Mouse (Mus musculus) right cerebral cortex, postnatal 10 days (tissue): ENCODE measurements around the gene Vsig2.

ENCODE experiments used
- DNase-seq, 2 experiments: peaks; one replicate each; pipeline ENCODE4 v3.0.0; 2021; ENCODE audit warnings: low spot score in 2 of 2

Gene Vsig2

DNA sequence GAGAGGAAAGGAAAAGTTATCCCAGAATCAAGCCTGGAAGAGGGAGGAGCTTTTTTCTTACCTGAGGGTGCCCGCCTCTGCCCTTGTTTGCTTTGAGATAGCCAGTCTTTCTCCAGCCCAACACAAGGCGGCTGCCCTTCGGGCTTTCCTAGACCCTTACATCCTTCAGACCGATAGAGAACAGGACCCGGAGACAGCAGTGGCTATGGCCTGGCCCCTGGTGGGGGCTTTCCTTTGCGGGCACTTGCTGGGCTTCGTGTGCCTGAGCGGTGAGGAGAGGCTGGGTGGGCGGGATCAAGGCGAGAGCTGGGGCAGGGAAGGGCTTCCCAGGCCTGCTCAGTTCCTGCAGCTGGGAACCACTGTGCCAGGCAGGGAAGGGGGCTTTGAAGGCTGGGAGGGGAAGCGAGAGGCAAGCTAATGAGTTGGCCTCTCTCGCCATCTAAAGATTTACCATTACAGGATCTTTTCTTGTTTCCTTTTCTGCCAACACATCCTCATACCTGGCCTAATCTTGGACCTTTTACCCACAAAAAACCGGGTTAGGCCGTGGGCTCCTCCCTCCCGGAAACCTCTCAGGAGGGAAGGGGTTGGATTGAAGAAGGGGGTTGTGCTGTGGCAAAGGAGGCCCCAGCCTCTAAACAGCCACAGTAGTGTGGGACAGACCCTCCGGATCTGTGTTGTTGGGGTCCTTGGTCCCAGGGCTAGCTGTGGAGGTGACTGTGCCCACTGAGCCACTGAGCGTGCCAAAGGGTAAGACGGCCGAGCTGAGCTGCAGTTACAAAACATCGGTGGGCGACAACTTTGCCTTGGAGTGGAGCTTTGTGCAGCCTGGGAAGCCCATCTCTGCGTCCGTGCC is at the start of gene Vsig2:
TSS of gene Vsig2 (plus strand) at position 86 of the 856 bp plus-strand sequence.
- peak in 1 of 2 experiments; percentile 45 for DNase-seq

GRCm38 (mm10) chr9:37489446-37490120 is 49.5 kb upstream of the Vsig2 start:
- peak; percentile 61 to 63 for DNase-seq

- DNase-seq, result no peak
Measured at GRCm38 (mm10) chr9:37495761-37496160, 43.3 kb upstream of the Vsig2 start.

DNA sequence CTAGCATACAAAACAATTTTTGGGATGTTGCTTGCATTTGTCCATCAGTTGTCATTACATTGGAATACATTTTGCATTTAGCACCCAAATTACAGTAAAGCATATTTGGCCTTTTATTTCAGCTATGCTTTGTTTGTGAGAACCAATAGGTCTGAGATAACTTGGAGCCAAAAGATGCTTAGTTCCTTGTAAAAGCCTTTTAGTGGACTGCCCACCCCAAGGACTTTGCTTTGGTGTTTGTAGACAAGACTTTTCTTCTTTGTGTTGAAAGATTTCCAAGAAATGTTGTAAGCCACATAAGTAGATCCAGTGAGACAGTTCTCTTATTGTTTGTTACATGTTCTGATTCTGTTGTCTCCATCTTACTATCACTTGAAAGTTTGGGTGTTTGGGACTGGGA is 42.7 kb upstream of the Vsig2 start:
- DNase-seq, result no peak

GRCm38 (mm10) chr9:37500201-37500600 is 38.9 kb upstream of the Vsig2 start:
- no peak for DNase-seq

DNA sequence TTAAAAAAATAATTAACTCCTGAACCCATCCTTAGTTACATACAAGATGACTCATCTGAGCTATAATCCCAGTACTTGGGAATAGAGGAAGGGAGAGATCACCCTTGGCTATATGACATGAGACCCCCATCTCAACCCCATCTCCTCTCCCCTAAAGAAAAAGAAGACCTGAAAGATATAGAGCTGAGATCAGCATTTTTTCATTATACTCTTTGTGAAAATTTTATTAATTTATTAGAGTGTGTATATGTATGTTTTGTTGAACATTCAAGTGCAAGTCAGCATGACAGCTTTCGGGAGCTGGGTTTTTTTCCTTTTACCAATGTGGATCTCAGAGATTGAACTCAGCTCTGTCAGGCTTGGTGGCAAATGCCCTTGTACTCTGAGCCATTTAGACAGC is 37.9 kb upstream of the Vsig2 start:
- no peak for DNase-seq

- no peak for DNase-seq
Measured at GRCm38 (mm10) chr9:37504348-37504747, 34.7 kb upstream of the Vsig2 start.

DNA sequence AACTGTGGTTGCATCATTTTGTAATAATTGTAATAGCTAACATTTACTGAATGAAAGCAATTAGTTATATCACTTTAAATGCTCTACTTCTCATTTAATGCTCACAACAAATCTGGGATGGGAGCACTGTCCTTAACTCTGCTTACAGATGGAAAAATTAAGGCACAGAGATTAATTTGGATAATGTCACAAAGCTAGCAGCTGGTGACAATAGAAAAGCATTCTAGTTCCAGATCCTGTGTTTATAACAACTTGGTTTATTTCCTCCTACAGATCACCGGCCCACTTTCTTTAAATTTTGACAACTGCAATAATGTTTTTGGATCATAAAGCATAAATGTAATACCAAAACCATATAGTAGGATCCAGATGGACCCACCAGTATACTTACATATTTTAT is 33.0 kb upstream of the Vsig2 start:
- DNase-seq, result no peak

DNA sequence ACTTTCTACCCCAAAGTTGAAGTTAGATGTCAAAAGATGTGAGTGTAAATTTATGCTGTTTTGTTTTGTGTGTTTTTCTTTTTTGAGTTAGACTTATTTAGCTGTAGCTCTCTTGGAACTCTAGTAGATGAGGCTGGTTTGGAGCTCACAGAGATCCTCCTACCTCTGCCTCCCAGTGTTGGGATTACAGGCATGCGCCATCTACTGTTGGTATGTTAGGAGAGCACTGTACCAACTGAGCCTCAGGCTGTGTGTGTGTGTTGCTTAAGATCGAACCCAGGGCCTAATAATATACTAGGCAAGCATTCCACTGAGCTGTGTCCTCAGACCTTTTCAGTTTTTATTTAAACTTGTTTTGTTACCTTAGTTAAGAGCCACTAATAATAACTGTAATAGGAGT is 27.0 kb upstream of the Vsig2 start:
- DNase-seq, result no peak

DNA sequence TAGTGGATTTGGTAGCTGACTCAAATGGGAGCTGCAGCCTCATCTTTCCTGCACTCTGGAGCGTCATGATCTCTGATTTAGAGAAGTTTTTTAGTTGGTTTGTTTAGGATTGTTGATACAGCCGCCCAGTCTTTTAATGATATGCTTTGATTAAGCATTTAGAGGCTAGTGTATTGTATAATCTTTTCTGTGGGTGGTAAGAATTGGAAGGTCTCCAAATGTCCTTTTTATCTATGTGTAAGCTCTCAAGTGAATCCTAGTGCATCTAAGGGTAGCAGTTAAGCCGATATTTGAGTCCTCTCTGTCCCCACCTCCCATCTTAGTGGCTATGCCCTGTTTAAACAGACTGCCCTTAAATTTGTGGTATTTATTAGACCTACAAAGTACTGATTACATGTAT is 24.6 kb upstream of the Vsig2 start:
- DNase-seq, result no peak

DNA sequence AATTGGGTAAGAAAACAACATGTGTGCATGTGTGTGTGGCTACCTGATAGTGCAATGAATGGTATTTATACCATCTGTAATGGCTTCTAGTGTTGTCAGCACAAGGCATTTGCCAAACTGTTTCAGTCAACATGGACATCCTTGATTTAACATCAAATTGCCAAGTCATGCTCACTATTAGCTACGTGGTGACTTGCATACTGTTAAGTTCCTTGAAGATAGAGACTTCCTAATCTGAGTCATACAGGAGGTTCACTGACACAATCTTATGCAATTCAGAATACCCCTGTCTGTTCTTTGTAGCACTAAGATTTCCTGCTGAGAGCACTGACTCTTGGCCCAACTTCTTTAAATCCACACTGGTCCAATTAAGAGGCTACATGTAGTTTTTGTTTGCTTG is 21.6 kb upstream of the Vsig2 start:
- no peak for DNase-seq

GRCm38 (mm10) chr9:37518991-37519390 is 20.1 kb upstream of the Vsig2 start:
- DNase-seq, result no peak

DNA sequence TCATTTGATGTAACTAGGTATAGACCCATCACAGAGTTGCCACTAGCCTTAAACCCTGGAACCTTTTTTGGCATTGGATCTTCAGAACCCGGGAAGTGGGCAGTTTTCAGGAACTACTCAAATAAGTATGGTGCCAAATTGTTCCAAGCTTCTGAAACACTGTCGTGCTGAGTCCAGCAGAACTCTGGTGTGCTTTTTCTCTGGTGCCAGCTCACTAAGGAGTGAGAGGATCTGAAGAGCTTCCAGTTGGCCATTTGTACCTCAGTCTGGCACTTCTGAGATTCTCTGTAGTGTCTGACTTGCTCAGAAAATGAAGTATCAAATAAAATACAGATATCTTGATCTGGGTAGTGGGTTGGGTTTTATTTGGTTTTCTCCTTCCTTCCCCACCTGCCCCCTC is 19.1 kb upstream of the Vsig2 start:
- DNase-seq, result no peak

DNA sequence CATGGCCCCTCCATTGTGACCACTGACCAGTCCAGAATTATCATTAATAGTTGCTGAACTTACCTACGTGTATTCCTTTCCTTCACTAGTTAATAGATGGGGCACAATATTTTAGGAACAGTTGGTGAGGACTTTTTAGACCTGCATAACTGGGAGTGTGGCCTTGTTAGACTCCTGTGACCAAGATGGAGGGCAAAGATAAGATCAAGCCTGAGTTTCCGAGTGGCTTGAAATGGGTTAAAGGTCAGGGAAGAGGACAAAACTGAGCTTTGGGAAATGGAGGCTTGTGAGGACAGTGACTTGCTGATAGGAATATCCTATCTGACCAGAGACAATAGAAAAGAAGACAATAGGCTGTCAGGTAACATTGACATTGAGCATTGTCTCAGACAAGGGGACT is 13.6 kb upstream of the Vsig2 start:
- no peak for DNase-seq

DNA sequence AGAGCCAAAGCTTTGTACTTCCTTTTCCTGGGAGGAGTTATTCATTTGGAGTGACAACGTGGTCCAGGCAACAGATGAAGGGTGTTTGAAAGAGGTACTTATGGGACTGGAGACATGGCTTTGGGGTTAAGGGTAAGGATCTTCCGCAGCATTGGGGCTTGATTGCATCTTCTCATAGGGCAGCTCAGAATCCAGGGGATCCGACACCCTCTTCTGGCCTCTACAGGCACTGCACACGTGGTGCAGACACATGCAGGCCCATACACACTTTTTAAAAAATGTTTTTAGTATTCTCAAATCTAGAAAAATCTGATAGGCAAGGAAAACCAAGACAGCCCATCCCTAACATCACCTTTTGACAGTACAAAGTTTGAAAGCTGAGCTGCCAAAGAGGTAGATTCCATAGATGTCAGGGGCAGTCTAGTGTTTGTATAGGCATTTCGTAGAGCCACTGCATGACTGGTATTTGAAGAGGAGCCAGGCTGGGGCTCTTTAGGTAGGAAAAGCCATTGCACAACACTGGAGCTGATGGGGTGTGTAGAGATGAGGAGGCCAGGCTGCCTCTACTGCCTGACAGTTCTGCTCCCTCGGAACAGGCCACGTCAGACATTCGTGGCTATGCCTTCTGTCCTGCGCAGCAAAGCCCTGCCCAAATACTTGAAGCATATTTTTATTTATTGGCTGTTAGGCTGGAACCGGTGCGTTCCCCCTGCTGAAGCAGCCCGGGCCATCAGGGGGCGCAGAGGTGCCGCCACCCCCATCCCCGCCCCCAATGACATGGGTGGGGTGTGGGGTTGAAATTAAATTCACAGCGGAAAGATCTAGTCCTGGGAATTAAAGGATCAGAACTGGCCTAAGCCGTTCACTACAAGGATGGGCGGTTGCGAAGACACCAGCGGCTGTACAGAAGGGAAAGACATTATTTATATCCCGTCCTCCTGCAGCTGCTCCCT is 12.3 kb upstream of the Vsig2 start:
- DNase-seq, result no peak

DNA sequence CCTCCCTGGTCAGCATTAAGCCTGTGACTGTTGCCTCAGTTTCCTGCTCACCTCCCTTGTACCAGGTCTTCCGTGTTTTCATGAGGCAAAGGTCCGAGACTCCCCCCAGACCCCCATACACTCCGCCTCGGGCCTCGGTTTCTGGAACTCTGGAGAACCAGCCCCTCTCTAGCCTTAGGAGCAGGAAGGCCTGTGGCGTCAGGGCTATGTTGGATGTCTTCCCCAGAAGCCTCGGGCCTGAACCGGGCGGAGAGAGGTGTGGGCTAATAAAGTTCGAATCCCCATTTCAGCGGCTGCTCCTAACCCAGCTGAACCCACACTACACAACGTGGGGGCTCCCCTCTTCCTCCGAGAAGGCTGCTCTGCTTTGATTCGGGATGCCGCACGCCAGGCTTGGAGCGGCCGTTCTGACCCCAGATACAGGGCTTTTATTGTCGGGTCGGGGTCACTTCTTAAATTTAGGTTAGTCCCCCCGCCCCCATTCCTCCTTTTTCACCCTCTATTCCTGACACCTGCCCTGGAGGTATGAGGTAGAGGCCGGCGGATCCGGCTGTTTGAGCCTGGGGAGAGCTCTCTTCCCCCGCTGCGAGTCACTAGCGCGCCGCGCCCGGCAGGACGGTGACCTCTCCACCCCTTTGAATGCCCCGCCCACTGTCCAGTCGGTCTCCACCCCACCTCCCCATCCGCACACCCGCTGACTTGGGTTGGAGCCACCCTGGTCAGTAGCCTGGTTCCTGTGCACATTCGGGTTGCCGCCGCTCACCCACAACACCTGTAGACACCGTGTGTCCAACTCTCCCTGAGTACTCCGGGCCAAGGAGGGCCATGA is 11.4 kb upstream of the Vsig2 start, which contains the start of gene Esam:
TSS of gene Esam (plus strand) at position 683 of the 829 bp plus-strand sequence.
- no peak for DNase-seq

DNA sequence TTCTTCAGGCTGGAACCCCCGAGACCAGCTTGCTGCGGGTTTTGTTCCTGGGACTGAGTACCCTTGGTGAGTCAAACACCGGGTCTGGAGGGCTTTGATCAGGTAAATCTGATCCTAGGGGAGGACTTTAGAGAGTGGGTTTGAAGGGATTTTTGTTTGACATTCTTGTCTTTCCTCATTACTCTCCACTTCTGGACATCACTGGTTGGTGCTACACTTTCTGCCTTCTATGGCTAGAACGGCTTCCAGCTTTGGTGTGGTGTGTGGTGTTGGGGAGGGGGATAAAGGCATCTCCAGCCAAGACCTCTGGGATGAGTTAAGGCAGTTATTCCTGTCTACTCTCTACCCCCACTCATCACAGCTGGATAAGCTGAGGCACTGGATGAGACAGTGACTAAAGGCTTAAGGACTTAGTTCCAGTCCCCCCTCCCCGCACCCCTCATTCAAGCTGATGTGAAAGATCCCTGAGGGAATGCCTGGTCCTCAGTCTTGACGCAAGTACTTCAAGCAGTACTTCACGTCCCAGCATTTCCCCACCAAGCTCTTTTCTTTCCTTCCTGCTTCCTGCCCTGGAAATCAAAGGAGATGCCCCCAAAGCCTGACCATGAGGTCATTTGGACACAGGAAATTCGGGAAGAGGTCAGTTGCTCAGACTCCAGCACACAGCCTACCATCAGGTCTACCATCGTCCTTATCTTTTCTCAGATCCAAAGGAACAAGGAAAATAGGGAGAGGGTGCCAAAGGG is 10.7 kb upstream of the Vsig2 start:
- DNase-seq, result no peak

DNA sequence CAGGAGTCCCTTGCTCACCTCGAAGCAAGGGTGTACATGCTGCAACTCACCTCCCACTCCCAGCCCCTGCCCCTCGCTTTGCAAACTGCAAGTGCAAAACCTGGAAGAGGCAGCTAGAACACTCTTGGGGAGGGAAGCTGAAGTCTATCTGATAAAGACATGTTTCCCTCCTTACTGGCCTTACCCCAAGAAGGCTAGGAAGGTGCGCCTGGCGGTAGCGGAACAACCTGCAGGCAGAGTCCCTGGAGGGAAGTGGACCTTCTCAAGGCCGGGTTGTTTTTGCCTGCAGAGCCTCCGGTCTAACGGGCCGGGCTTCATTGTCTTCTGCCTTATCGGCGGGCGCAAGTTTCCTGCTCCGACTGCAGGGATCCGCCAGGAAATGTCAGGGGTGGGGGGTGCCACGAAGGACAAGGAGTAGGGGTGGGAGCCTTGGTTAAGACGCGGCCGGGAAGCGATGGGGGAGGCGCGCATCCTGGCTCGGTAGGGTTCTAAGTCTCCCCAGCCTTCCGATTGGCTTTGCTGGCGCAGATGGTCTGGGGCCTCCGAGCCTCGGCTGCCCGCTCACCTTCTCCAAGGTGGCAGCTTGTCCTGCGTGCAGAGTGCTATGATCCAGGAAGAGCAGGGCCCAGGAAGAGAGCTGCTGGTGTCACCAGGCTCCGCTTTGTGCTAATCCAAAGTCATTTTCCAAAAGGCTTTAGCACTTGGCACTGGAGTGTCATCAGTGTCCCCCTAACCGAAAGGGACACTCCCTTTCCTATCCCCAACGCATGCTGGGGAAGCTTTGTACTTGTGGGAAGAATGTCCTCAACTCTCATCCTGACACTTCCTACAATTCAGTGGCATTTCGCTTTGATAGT is 8.8 kb upstream of the Vsig2 start:
- no peak for DNase-seq
